In genomic region chr13:93906552-93907245, GRCm38 (mm10) we compare ENCODE assay signal across 15 mouse cellular contexts.
"Had no signal": no experiment of that assay in that cellular context is flagged by ENCODE, and none has a peak within 500 bp of the region (broad histone marks: within the 10 kb centered on the region; RNA-seq: fewer than 3 reads in every experiment).

No protein-coding gene starts in this region.

- H3K9me3 ChIP-seq: liver, embryonic 13.5 days; midbrain, embryonic 12.5 days; neural tube, embryonic 13.5 days had no signal

- H3K27ac ChIP-seq: kidney, postnatal 0 days; layer of hippocampus, adult 2 months; liver, embryonic 13.5 days; midbrain, embryonic 12.5 days; neural tube, embryonic 13.5 days had no signal

- ATAC-seq: midbrain, embryonic 16.5 days had no signal

- H3K4me3 ChIP-seq: layer of hippocampus, adult 2 months; liver, embryonic 13.5 days; midbrain, embryonic 12.5 days; myocyte; neural tube, embryonic 13.5 days had no signal

- H3K27me3 ChIP-seq: liver, embryonic 13.5 days; midbrain, embryonic 12.5 days; neural tube, embryonic 13.5 days had no signal

- DNase-seq: layer of hippocampus, adult 9-11 months; liver, embryonic 13.5 days; lung, adult 2 months; lung, postnatal 14 days; lung, postnatal 4 days; retina, postnatal 1 day; right cerebral cortex, postnatal 25 days; spleen, adult 18-20 months; thymus, postnatal 25 days had no signal

- H3K4me1 ChIP-seq: liver, embryonic 13.5 days; midbrain, embryonic 12.5 days; neural tube, embryonic 13.5 days had no signal

- H3K9ac ChIP-seq: liver, embryonic 13.5 days; midbrain, embryonic 12.5 days; neural tube, embryonic 13.5 days had no signal

- H3K36me3 ChIP-seq: liver, embryonic 13.5 days; midbrain, embryonic 12.5 days; neural tube, embryonic 13.5 days had no signal

- H3K4me2 ChIP-seq: liver, embryonic 13.5 days; midbrain, embryonic 12.5 days; neural tube, embryonic 13.5 days had no signal
